Mouse (Mus musculus) heart, adult 2 months (tissue): ENCODE measurements around the gene Mrgprg.

Experiments used
- CTCF ChIP-seq: fragments of 200-600 bp; IDR thresholded peaks from 2 replicates; pipeline ENCODE4 v1.8.1; 2022; ENCODE audit warnings: antibody characterized with exemption, mild to moderate bottlenecking, moderate library complexity
- POLR2A ChIP-seq: fragments of 200-500 bp; IDR thresholded peaks from 2 replicates; pipeline ENCODE4 v1.6.1; 2011; ENCODE audit warnings: mild to moderate bottlenecking, low read depth, low read length, control low read depth; ENCODE audit not compliant: insufficient read depth

DNA sequence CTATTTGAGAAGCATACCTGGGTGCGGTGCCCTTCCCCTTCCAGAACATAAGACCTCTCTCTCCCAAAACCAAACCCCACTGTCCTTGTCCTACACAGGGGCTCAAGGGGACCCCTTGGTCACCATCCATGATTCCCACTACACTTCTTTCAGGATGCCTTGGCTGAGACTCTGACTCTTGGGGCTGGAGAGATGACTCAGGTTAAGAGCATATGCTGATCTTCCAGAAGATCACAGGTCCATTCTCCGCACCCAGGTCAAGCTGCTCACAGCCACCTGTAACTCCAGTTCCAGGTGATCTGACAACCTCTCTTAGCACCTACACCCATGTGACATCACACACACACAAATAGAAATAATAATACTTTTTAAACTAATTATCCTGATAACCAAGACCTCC is 26.1 kb downstream of the Mrgprg start:
- no peak for TF ChIP-seq CTCF
- TF ChIP-seq POLR2A, result no peak
